Mouse (Mus musculus): ENCODE measurements around the gene Hibch. TPM values are rescaled to one million over a fixed set of nuclear protein-coding genes. Genes with fewer than 3 reads are reported as not detected.
A peak's percentile ranks its signal among the peaks of the same experiment; 100 is the strongest.

Hibch gene
- polyA plus RNA-seq, 1 experiment from 2014 or later, result 28.5 TPM

DNA sequence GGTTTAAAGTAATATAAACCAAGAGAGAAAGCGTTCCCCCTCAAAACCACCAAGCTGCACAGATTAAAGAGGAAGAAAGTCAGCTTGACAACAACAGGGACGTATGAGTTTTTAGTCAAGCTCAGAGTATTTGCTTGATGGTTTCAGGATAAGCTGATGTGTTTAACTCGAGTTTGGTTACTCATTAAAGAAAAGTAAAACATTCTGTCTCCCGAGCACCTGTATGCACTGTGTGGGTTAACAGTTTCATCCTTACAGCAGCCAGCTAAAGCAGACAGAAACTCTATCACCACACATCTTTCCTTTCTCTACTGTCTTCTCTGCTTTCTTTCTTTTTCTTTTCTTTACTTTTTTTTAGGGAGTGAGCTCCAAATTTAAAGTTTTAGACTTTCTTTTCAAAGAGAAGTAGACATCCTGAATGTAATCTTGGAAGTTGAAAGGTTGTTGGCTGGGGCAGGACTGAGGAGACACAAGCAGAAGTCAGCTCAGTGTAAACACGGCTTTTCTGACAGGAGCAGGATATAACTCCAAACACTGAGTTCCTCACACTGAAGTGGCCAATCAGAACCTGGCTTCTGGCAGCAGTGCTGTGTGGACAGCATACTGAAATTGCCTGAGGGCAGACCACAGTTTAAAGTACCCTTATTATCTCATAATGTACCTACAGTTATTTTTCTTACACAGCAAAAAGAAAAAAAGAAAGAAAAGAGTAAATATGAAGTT is 106.6 kb downstream of the Hibch start:
- H3K4me3 ChIP-seq (ENCODE audit: inconsistent target), result no peak overlapping the region

DNA sequence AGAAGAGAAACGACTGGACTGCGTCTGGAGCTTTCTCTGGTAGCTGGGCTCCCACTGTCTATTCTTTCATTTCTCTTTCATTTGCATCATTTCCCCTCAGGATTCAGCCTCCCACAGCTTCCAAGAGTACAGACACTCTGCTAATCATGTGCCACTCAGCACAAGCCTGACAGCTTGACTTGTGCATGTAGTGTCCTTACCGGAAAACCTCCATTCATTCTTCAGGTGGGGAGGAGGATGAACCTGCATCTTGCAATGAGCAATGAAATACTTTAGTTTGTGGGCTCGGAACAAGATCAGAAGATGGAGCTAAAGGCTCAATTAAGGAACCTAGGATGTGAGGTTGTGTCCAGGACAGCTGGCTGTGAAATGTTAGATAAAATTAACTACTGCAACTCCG is 107.4 kb downstream of the Hibch start:
- H3K4me3 ChIP-seq (ENCODE audit: inconsistent target), result no peak overlapping the region
- no peaks in the 10 kb centered on the region for H3K79me2 ChIP-seq (ENCODE audit: inconsistent target)
- H3K27ac ChIP-seq, result no peak overlapping the region

More for the DNA sequence above, 106.6 kb downstream of the Hibch start:
- Histone ChIP-seq H3K27ac (no peak overlapping the region), H3K79me2 (ENCODE audit: inconsistent target) (no peaks in the 10 kb centered on the region), H3K36me3 (ENCODE audit: inconsistent target) (no peaks in the 10 kb centered on the region)
- WGBS (ENCODE audit: missing documents), result 5% methylated on average over 5 of the region's 5 CpGs

GRCm38 (mm10) chr1:52952551-52953397 is 108.0 kb downstream of the Hibch start:
- Histone ChIP-seq H3K79me2 (ENCODE audit: inconsistent target) (no peaks in the 10 kb centered on the region), H3K4me3 (ENCODE audit: inconsistent target) (peak overlapping the region; percentile 4; the same call in 1 of the 2 replicates), H3K27ac (no peak overlapping the region), H3K36me3 (ENCODE audit: inconsistent target) (no peaks in the 10 kb centered on the region)
- 4% methylated on average over 43 of the region's 47 CpGs for WGBS (ENCODE audit: missing documents)

More for the DNA sequence above, 107.4 kb downstream of the Hibch start:
- H3K36me3 ChIP-seq (ENCODE audit: inconsistent target), result no peaks in the 10 kb centered on the region
- WGBS (ENCODE audit: missing documents), result 8% methylated on average over 5 of the region's 5 CpGs

GRCm38 (mm10) chr1:52953548-52953947 is 108.8 kb downstream of the Hibch start:
- 93% methylated on average over 4 of the region's 4 CpGs for WGBS (ENCODE audit: missing documents)
- Histone ChIP-seq H3K36me3 (ENCODE audit: inconsistent target) (no peaks in the 10 kb centered on the region), H3K4me3 (ENCODE audit: inconsistent target) (no peak overlapping the region), H3K27ac (no peak overlapping the region), H3K79me2 (ENCODE audit: inconsistent target) (no peaks in the 10 kb centered on the region)

DNA sequence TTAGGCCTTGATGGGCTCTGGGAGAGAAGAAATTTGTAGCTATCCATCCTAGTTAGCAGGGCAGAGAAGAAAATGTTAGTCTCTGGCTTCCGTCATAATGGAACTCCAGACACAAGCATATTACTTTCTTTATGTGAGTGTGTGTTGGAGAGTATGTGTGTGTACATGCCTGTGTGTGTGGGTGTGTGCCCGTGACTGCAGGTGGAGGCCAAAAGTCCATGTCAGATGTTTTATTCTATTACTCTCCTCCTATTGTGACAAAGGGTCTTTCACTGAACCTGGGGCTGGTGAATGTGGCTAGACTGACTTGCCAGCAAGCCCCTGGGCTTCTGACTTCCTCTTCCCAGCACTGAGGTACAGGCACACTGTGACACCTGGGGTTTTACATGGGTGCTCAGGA is 109.7 kb downstream of the Hibch start:
- WGBS (ENCODE audit: missing documents), result 97% methylated on average over 2 of the region's 2 CpGs
- Histone ChIP-seq H3K79me2 (ENCODE audit: inconsistent target) (no peaks in the 10 kb centered on the region), H3K27ac (no peak overlapping the region), H3K4me3 (ENCODE audit: inconsistent target) (no peak overlapping the region), H3K36me3 (ENCODE audit: inconsistent target) (no peaks in the 10 kb centered on the region)

DNA sequence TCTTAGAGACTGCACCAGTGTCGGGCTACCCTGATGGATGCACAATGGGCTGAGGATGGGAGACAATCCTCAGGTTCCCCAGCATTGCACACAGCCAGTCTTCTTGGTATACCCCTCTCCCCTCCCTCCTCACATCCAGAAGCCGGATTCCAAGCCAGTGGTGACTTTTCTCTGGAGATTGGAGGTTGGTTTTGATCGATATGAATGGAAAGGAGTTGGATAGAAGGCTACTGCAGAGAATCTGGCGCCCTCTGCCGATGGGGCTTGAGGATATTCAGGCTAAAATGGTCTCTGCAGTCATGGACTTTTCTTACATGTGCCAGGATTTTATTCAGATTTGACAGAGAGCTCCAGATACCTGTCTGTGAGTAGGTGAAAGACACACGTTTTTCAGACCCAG is 110.4 kb downstream of the Hibch start:
- H3K36me3 ChIP-seq (ENCODE audit: inconsistent target), result no peaks in the 10 kb centered on the region
- no peaks in the 10 kb centered on the region for H3K79me2 ChIP-seq (ENCODE audit: inconsistent target)
- WGBS (ENCODE audit: missing documents), result 24% methylated on average over 6 of the region's 6 CpGs
- H3K4me3 ChIP-seq (ENCODE audit: inconsistent target), result no peak overlapping the region
- no peak overlapping the region for H3K27ac ChIP-seq

- WGBS (ENCODE audit: missing documents), result 86% methylated on average over 4 of the region's 4 CpGs
- H3K4me3 ChIP-seq (ENCODE audit: inconsistent target), result no peak overlapping the region
- H3K79me2 ChIP-seq (ENCODE audit: inconsistent target), result no peaks in the 10 kb centered on the region
- no peaks in the 10 kb centered on the region for H3K36me3 ChIP-seq (ENCODE audit: inconsistent target)
- H3K27ac ChIP-seq, result no peak overlapping the region
These were observed 112.0 kb downstream of the Hibch start for GRCm38 (mm10) chr1:52956746-52957145.

DNA sequence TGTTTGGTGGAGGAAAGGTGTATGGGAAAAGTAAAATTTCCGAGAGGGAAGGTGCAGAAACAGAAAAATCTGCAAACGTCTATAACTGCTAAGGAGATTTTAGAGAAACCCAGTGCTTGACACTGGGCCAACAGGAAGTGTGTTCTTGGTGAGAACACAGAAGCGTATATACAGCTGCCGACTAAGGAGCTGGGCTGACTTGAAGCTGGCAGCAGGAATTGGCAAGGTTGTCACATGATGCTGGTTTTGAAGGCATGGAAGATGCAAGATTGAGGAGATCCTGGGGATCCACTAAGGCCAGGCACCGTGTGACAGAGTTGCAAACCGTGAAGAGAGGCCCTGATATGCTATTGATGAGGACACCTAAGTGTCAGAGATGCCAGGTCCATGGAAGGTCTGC is 115.5 kb downstream of the Hibch start:
- no peaks in the 10 kb centered on the region for H3K79me2 ChIP-seq (ENCODE audit: inconsistent target)
- no peaks in the 10 kb centered on the region for H3K36me3 ChIP-seq (ENCODE audit: inconsistent target)
- 8% methylated on average over 6 of the region's 6 CpGs for WGBS (ENCODE audit: missing documents)
- H3K27ac ChIP-seq, result no peak overlapping the region
- no peak overlapping the region for H3K4me3 ChIP-seq (ENCODE audit: inconsistent target)

GRCm38 (mm10) chr1:52963097-52963496 is 118.4 kb downstream of the Hibch start:
- H3K36me3 ChIP-seq (ENCODE audit: inconsistent target), result no peaks in the 10 kb centered on the region
- H3K79me2 ChIP-seq (ENCODE audit: inconsistent target), result no peaks in the 10 kb centered on the region
- 54% methylated on average over 2 of the region's 2 CpGs for WGBS (ENCODE audit: missing documents)
- no peak overlapping the region for H3K4me3 ChIP-seq (ENCODE audit: inconsistent target)
- H3K27ac ChIP-seq, result no peak overlapping the region

- no peaks in the 10 kb centered on the region for H3K79me2 ChIP-seq (ENCODE audit: inconsistent target)
- 75% methylated on average over 8 of the region's 8 CpGs for WGBS (ENCODE audit: missing documents)
- no peak overlapping the region for H3K4me3 ChIP-seq (ENCODE audit: inconsistent target)
- H3K36me3 ChIP-seq (ENCODE audit: inconsistent target), result no peaks in the 10 kb centered on the region
- H3K27ac ChIP-seq, result no peak overlapping the region
These were observed 119.9 kb downstream of the Hibch start for GRCm38 (mm10) chr1:52964581-52964980.

Other genes with a start within 250 kb of the Hibch start
- 1.1 to 3.0 TPM (median 2.4 TPM) in 3 replicates for gene Nemp2, start 214.2 kb upstream of the Hibch start, polyA plus RNA-seq (2018)
- 21.9 to 30.0 TPM (median 28.6 TPM) in 3 replicates for gene Mfsd6, start 117.5 kb upstream of the Hibch start, polyA plus RNA-seq (2018)
- gene Inpp1, start 27.2 kb upstream of the Hibch start, polyA plus RNA-seq (2018), result 7.0 to 13.9 TPM (median 10.2 TPM) in 3 replicates
- gene 1700019D03Rik, start 175.2 kb downstream of the Hibch start, polyA plus RNA-seq (2018), result not detected in 3 replicates
- not detected in 3 replicates for gene Mstn, start 216.7 kb downstream of the Hibch start, polyA plus RNA-seq (2018)